Mouse (Mus musculus): ENCODE data around the gene Oxtr. TPM values are rescaled to one million over a fixed set of nuclear protein-coding genes. Genes with fewer than 3 reads are reported as not detected.

Oxtr gene
- 63.3 and 80.2 TPM in 2 replicates for total RNA-seq (2021)
- long read RNA-seq, experiment 1, full-length matches to known transcripts, result 65 of 170 reads
- long read RNA-seq, experiment 1, partial matches to known transcripts, result 0 of 170 reads
- long read RNA-seq, experiment 1, other reads (novel, unspliced or antisense), result 105 of 170 reads
- long read RNA-seq, experiment 2, full-length matches to known transcripts, result 23 of 59 reads
- long read RNA-seq, experiment 2, partial matches to known transcripts, result 0 of 59 reads
- long read RNA-seq, experiment 2, other reads (novel, unspliced or antisense), result 36 of 59 reads

GRCm38 (mm10) chr6:112489910-112490559 lies at the start of gene Oxtr:
Gene Oxtr (minus strand): TSS chr6:112489943.
- DNase-seq, result peak; percentile 18

GRCm38 (mm10) chr6:112525434-112525833 lies 35.7 kb upstream of the Oxtr start:
- no peak for DNase-seq

GRCm38 (mm10) chr6:112524459-112524858 lies 34.7 kb upstream of the Oxtr start:
- DNase-seq, result no peak

DNA sequence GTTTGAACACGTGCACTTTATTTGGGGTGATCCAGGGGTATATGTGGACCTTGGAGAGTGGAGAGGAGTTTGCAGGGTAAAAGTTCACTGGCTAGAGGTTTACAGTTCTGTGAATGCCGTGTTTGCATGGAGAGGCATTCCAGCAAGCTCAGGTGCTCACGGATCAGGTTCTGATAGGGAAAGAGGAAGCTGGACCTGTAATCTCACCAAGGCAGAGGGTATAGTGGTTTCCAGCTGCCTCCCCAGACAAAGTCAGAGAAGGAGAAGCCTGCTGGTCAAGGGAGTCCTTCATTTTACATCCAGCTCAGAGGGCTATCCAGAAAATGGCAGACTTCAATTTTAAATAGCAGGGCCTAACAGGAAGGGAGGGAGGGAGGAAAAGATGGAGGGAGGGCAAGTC lies 28.2 kb upstream of the Oxtr start:
- DNase-seq, result no peak

DNA sequence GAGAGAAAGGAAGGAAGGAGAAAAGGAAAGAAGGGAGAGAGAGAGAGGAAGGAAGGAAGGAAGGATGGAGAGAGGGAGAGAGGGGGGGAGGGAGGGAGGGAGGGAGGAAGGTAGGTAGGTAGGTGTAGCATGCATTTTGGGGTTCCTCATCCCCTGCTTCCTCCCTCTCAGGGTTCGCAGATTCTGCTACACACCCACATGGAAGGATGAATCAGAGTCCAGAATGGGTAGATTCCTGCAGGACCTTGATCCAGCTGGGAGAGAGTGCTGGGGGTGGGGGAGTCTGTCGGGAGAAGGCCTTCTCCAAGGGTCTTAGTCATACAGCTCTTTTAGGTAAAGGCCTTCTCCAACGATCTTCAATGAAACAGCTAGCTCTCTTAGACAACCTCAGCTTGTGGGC lies 27.8 kb upstream of the Oxtr start:
- no peak for DNase-seq

GRCm38 (mm10) chr6:112516496-112516895 lies 26.8 kb upstream of the Oxtr start:
- no peak for DNase-seq

GRCm38 (mm10) chr6:112514591-112514990 lies 24.8 kb upstream of the Oxtr start:
- no peak for DNase-seq

GRCm38 (mm10) chr6:112510346-112510745 lies 20.6 kb upstream of the Oxtr start:
- DNase-seq, result no peak

GRCm38 (mm10) chr6:112509590-112510131 lies 19.9 kb upstream of the Oxtr start:
- no peak for DNase-seq

DNA sequence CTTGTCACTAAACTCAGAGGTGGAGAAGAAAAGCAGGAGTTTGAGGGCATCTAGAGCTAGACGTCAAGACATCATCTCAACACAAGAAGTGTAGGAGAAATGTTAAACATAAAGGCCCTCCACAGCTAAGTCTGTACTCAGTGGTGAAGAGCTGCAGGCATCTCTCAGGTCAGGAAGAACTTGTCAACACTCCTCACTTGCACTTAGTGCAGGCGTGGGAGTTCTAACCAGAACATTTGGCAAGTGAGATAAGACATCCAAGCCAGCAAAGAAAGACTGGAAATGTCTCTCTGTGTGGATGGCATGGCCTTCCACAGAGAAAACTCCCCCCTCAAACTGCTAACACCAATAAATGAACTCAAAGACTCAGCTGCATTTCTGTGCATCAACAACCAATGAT lies 17.9 kb upstream of the Oxtr start:
- no peak for DNase-seq

DNA sequence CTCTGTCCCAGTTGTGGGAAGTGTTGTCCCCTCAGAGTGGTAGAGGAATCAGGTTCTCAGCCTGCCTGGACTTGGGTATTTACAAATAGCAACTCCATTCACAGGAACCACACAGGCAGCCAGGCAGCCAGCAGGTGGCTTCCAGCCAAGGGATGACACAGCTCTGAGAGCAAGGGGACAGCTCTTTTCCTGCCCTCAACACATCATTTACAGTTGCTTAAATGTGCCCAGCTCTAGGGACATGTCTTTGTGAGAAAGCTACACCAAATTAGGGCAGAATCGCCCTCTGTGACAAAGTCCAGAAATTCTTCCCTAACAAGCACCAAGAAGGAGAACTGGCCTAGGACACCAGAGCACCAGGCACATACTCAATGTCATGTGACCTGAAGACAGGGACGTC lies 11.4 kb upstream of the Oxtr start:
- peak; percentile 78 for DNase-seq

GRCm38 (mm10) chr6:112499456-112499855 lies 9.7 kb upstream of the Oxtr start:
- no peak for DNase-seq

DNA sequence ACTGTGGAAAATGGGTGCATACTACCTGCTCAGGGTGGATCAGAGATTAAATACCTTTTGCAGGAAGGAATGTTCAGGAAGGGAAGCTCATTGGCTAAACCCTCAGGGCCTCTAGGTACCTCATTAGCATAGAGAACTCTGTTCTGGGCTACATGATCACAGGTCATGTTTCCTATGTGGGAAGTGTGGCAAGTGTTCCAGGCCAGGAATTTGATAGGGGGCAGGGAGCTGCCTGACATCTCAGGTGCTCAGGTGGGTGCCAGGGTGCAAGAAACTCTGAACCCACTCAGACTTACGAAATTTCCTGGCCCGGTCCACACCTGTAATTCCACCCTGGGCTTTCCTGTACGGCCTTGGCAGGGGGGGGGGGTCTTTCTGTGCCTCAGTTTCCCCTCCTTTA lies 9.0 kb upstream of the Oxtr start:
- DNase-seq, result no peak

DNA sequence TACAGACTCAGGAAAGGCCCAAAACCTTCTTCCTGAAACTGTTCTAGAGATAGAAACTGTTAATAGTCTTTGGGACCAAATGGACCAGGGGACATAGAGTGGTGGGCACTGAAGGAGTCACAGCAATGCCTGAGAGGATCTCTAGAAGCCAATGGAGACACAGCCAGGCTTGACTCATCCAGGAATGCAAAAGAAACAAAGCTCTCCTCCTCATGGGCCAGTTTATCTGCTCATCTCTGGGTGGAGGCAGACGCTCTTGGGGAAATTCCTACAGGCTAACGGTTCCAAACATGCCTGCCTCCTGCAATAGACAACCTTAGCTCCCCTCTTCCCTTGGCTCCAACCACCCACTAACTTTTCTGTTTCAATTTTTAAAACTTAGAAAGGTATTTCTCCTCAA lies 7.7 kb upstream of the Oxtr start:
- DNase-seq, result no peak

DNA sequence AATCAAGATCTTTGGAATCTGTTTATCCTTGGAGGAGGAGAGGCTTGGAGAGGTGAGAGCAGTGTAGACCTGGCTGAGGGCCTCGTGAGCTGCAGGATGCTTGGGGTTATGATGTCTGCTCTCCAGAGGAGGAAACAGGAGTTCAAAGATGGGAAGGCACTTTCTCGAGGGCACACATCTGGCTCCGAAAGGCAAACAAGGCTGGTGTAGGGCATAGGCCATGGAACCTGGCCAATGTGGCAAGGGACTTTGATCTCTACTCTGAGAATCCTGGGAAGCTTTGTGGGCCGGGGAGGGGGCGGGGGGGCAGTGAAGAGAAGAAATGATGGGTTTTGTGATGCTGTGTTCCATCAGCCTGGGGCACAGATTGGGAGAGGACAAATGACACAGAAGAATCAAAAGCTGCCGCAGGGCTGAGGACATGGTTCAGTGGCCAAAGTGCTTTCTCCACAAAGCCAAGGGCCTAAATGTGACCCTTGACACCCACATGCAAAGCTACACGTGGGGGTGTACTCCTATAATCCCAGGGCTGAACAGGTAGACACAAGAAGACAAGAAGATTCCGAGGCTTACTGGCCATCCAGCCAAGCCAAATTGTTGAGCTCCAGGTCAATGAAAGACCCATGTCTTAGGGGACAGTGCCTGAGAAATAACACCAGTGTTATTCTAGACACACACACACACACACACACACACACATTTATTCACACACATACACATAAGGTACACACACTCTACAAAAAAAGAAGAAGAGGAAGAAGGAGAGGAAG lies 6.7 kb upstream of the Oxtr start:
- DNase-seq, result peak; percentile 35

GRCm38 (mm10) chr6:112495219-112495618 lies 5.5 kb upstream of the Oxtr start:
- no peak for DNase-seq

GRCm38 (mm10) chr6:112494620-112495081 lies 4.9 kb upstream of the Oxtr start:
- DNase-seq, result peak; percentile 81

GRCm38 (mm10) chr6:112493371-112493770 lies 3.6 kb upstream of the Oxtr start:
- no peak for DNase-seq

DNA sequence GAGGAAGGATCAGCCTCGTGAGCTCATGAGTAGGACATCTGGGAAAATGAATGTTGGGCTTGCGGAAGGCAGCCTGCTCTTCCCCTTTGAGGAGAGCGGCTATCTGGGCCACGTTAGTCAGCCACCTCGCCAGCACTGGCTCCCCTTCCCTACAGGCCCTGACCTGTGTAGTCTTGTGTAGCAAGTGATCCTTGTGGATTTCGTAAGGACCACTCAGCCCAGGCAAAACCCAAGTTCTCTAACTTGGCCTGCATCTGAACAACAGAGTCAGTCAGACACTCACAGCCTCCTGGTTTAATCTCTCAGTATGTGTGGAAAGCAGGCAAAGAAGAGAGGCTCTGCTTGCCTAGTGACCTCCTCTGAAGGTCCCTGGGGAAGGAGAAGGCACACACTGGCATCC lies 2.9 kb upstream of the Oxtr start:
- DNase-seq, result peak; percentile 29

DNA sequence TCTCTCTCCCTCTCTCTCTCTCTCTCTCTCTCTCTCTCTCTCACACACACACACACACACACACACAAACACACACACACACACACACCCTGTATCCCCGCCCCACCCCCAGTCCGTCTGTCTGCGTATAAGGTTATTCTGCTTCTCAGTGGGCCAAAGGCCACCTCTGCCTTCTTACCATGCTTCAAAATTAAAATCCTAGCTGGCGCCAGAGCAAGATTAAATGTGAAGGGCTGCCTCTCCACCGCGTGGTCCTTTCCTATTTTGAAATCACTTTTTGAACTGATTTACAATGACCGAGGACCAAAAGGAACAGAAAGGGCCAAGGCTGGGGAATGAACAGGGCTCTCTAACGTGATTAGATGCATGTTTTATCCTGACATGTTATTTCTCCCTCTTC lies 1.8 kb upstream of the Oxtr start:
- peak; percentile 19 for DNase-seq

- DNase-seq, result peak; percentile 94
Measured at GRCm38 (mm10) chr6:112490625-112491242, 991 bp upstream of the Oxtr start.

GRCm38 (mm10) chr6:112489181-112489909 lies 398 bp downstream of the Oxtr start:
- DNase-seq, result peak; percentile 58

Measured in adrenal gland, postnatal 14 days (tissue).